Mouse (Mus musculus) midbrain, embryonic 16.5 days (tissue): ENCODE measurements at regions not wholly inside any gene's neighbourhood (a gene's known extent, or its start where the extent isn't known, plus 50 kb on each side); places are given as distances from the start of the nearest gene placed in this dataset.

Source experiments
- microRNA-seq: library from miRNA; unstranded; fragments of <30 nt; microRNA quantifications from one replicate; pipeline ENCODE4, GENCODE M21; 2017

Small RNA genes in the stretch of these regions (microRNA-seq; reads per million reads assigned to microRNA genes)
- gene Mir7j = 50.3 reads per million, percentile 46 among the genes with 10 or more reads in this experiment
